Mouse (Mus musculus) G1E (cell line): Measurements from ENCODE around the gene Xk. TPM values are rescaled to one million over a fixed set of nuclear protein-coding genes. Genes with fewer than 3 reads are reported as not detected.
A peak's percentile ranks its signal among the peaks of the same experiment; 100 is the strongest.

Experiments used
- ATAC-seq: 2 replicates; pipeline ENCODE4 v1.8.0; 2016; ENCODE audit warnings: mild to moderate bottlenecking; ENCODE audit not compliant: insufficient number of reproducible peaks, poor library complexity, low FRiP score, severe bottlenecking; ENCODE audit errors: extremely low read depth
- DNase-seq: peaks from one replicate; pipeline ENCODE4 v3.0.0; 2012; ENCODE audit warnings: low spot score
- H3K27me3 ChIP-seq: 2 replicates; pipeline ENCODE4 v1.6.1; 2012; ENCODE audit warnings: mild to moderate bottlenecking, low read length, inconsistent platforms; ENCODE audit not compliant: insufficient read depth
- H3K36me3 ChIP-seq: replicated peaks from 2 replicates; pipeline ENCODE3; 2012; ENCODE audit warnings: mild to moderate bottlenecking, inconsistent platforms
- H3K4me1 ChIP-seq: 2 replicates; pipeline ENCODE4 v1.6.1; 2012; ENCODE audit warnings: low read depth, low read length, inconsistent platforms, mixed read lengths; ENCODE audit not compliant: insufficient read depth
- H3K4me3 ChIP-seq: 2 replicates; pipeline ENCODE4 v1.5.1; 2012; ENCODE audit warnings: low read depth, mild to moderate bottlenecking, inconsistent platforms, low read length, moderate library complexity, mixed read lengths
- H3K9me3 ChIP-seq: replicated peaks from 2 replicates; pipeline ENCODE4 v1.6.1; 2012; ENCODE audit warnings: inconsistent platforms
- CTCF ChIP-seq: IDR thresholded peaks from 2 replicates; pipeline ENCODE4 v1.5.1; 2012; ENCODE audit warnings: low read depth, low read length, inconsistent platforms, mixed read lengths
- GATA1 ChIP-seq: IDR thresholded peaks from 2 replicates; pipeline ENCODE4 v1.6.1; 2012; ENCODE audit warnings: borderline replicate concordance, low read length, inconsistent platforms, mixed read lengths
- GATA2 ChIP-seq: IDR thresholded peaks from 2 replicates; pipeline ENCODE4 v1.6.1; 2012; ENCODE audit warnings: low read depth, low read length, inconsistent platforms, borderline replicate concordance
- POLR2AphosphoS5 ChIP-seq: IDR thresholded peaks from 2 replicates; pipeline ENCODE4 v1.6.1; 2012; ENCODE audit warnings: low read depth, low read length, inconsistent platforms; ENCODE audit not compliant: insufficient replicate concordance
- TAL1 ChIP-seq: conservative IDR thresholded peaks from 2 replicates; pipeline ENCODE4 v1.6.1; 2012; ENCODE audit warnings: low read depth, low read length, inconsistent platforms, mixed read lengths
- polyA plus RNA-seq: library from polyadenylated mRNA; stranded (reverse); fragments of >175 nt; gene quantifications from 2 replicates; pipeline ENCODE4 v1.2.3, GENCODE M21; 2012
- total RNA-seq, 2 experiments: library from RNA; stranded (forward) in 1 of 2; stranded (reverse) in 1 of 2; fragments of 200-1000 nt in 1 of 2; fragments of >200 nt in 1 of 2; fragmentation: Nextera tagmentation in 1 of 2; gene quantifications; 2 replicates each; pipeline ENCODE4 v1.2.3; 2014 to 2017

The Xk gene
- total and polyA plus RNA-seq, 3 experiments: 26.6 to 285 (median 41.4) TPM

- Histone ChIP-seq H3K4me3 (no peak overlapping the region), H3K9me3 (no peaks in the 10 kb centered on the region), H3K36me3 (no peaks in the 10 kb centered on the region), H3K27me3 (no peaks in the 10 kb centered on the region), H3K4me1 (peaks cover 24% of the 10 kb centered on the region)
- TF ChIP-seq TAL1: no peak
- TF ChIP-seq CTCF: no peak
- TF ChIP-seq POLR2AphosphoS5: no peak
- TF ChIP-seq GATA1: no peak
- no peak for TF ChIP-seq GATA2
- no peak for ATAC-seq
- no peak for DNase-seq
Observed at GRCm38 (mm10) chrX:9253990-9254389, 18.6 kb upstream of the Xk start.

GRCm38 (mm10) chrX:9254901-9255300 lies 17.7 kb upstream of the Xk start:
- DNase-seq: no peak

GRCm38 (mm10) chrX:9256766-9257165 lies 15.8 kb upstream of the Xk start, which contains the start of gene Gm14862:
Gene Gm14862 (minus strand): TSS chrX:9256899.
- Histone ChIP-seq H3K36me3 (no peaks in the 10 kb centered on the region), H3K4me1 (peaks cover 19% of the 10 kb centered on the region), H3K9me3 (no peaks in the 10 kb centered on the region), H3K4me3 (no peak within 1 kb of the TSS), H3K27me3 (no peaks in the 10 kb centered on the region)
- peak; percentile 58; the same call in 1 of the 2 replicates for ATAC-seq
- DNase-seq: no peak
- TF ChIP-seq CTCF (no peak), GATA2 (no peak), GATA1 (no peak), TAL1 (0 out of 2 replicates have a peak, but pooled peaks have one; percentile 10), POLR2AphosphoS5 (no peak)

More at GRCm38 (mm10) chrX:9254901-9255300, 17.7 kb upstream of the Xk start:
- ATAC-seq: no peak
- H3K36me3 ChIP-seq: no peaks in the 10 kb centered on the region
- no peaks in the 10 kb centered on the region for H3K9me3 ChIP-seq
- H3K4me1 ChIP-seq: peaks cover 19% of the 10 kb centered on the region
- H3K4me3 ChIP-seq: no peak overlapping the region
- TF ChIP-seq GATA2: no peak
- TF ChIP-seq GATA1: no peak
- no peak for TF ChIP-seq TAL1
- no peak for TF ChIP-seq CTCF
- TF ChIP-seq POLR2AphosphoS5: no peak
- no peaks in the 10 kb centered on the region for H3K27me3 ChIP-seq

- no peak for TF ChIP-seq POLR2AphosphoS5
- no peak for TF ChIP-seq CTCF
- TF ChIP-seq GATA2: no peak
- no peak for TF ChIP-seq GATA1
- no peak for TF ChIP-seq TAL1
Observed at GRCm38 (mm10) chrX:9257831-9258230, 14.7 kb upstream of the Xk start.

GRCm38 (mm10) chrX:9259267-9259666 lies 13.3 kb upstream of the Xk start:
- Histone ChIP-seq H3K4me1 (peaks cover 19% of the 10 kb centered on the region), H3K36me3 (no peaks in the 10 kb centered on the region), H3K27me3 (no peaks in the 10 kb centered on the region), H3K4me3 (no peak overlapping the region), H3K9me3 (no peaks in the 10 kb centered on the region)
- no peak for DNase-seq
- ATAC-seq: no peak
- TF ChIP-seq TAL1: no peak
- no peak for TF ChIP-seq CTCF
- TF ChIP-seq POLR2AphosphoS5: no peak
- TF ChIP-seq GATA2: no peak
- TF ChIP-seq GATA1: no peak

More at GRCm38 (mm10) chrX:9257831-9258230, 14.7 kb upstream of the Xk start:
- Histone ChIP-seq H3K36me3 (no peaks in the 10 kb centered on the region), H3K4me1 (peaks cover 19% of the 10 kb centered on the region), H3K4me3 (no peak overlapping the region), H3K27me3 (no peaks in the 10 kb centered on the region), H3K9me3 (no peaks in the 10 kb centered on the region)
- DNase-seq (no peak), ATAC-seq (peak; percentile 75)

GRCm38 (mm10) chrX:9271112-9271511 lies 1.4 kb upstream of the Xk start:
- DNase-seq (no peak), ATAC-seq (no peak)
- Histone ChIP-seq H3K27me3 (no peaks in the 10 kb centered on the region), H3K4me3 (no peak overlapping the region), H3K36me3 (no peaks in the 10 kb centered on the region), H3K4me1 (peaks cover 11% of the 10 kb centered on the region), H3K9me3 (no peaks in the 10 kb centered on the region)
- TF ChIP-seq GATA2 (no peak), POLR2AphosphoS5 (no peak), GATA1 (no peak), CTCF (no peak), TAL1 (no peak)

GRCm38 (mm10) chrX:9271947-9272459 lies 553 bp upstream of the Xk start:
- Histone ChIP-seq H3K36me3 (no peaks in the 10 kb centered on the region), H3K4me3 (peak overlapping the region; percentile 88), H3K4me1 (peaks cover 15% of the 10 kb centered on the region), H3K27me3 (no peaks in the 10 kb centered on the region), H3K9me3 (no peaks in the 10 kb centered on the region)
- TF ChIP-seq TAL1 (no peak), CTCF (no peak), GATA1 (no peak), GATA2 (no peak), POLR2AphosphoS5 (no peak)
- DNase-seq (no peak), ATAC-seq (no peak)
